Mouse (Mus musculus) stomach, embryonic 14.5 days (tissue): ENCODE data around the gene Kank2. TPM values are rescaled to one million over a fixed set of nuclear protein-coding genes. Genes with fewer than 3 reads are reported as not detected.
A peak's percentile ranks its signal among the peaks of the same experiment; 100 is the strongest.
"Not testable (repeated sequence)": the region's sequence is repeated elsewhere in the genome, so short reads cannot be mapped to it uniquely, and the experiment has no call there.

ENCODE experiments used
- ATAC-seq: fragments of 200-750 bp; cut with Nextera tagmentation; 2 replicates; pipeline ENCODE4 v1.8.0; 2017; ENCODE audit warnings: low read depth, moderate TSS enrichment; ENCODE audit not compliant: insufficient number of reproducible peaks, insufficient read depth, low FRiP score
- H3K27ac ChIP-seq: fragments of 300-500 bp; sonication (generic); 2 replicates; pipeline ENCODE4 v1.5.1; 2014; ENCODE audit warnings: mild to moderate bottlenecking, low read length, moderate library complexity, mixed read lengths
- H3K27me3 ChIP-seq: fragments of 300-500 bp; sonication (generic); 2 replicates; pipeline ENCODE4 v1.6.1; 2014; ENCODE audit warnings: low read length, control low read depth, mixed read lengths; ENCODE audit not compliant: control insufficient read depth, insufficient read depth
- H3K36me3 ChIP-seq: fragments of 300-500 bp; sonication (generic); 2 replicates; pipeline ENCODE4 v1.6.1; 2014; ENCODE audit warnings: mild to moderate bottlenecking, control low read depth, low read length, moderate library complexity, mixed read lengths; ENCODE audit not compliant: control insufficient read depth, insufficient read depth
- H3K4me1 ChIP-seq: fragments of 300-500 bp; sonication (generic); 2 replicates; pipeline ENCODE4 v1.6.1; 2014; ENCODE audit warnings: low read length, control low read depth, mixed read lengths; ENCODE audit not compliant: control insufficient read depth, insufficient read depth
- H3K4me2 ChIP-seq: fragments of 300-500 bp; sonication (generic); replicated peaks from 2 replicates; pipeline ENCODE4 v1.6.1; 2014; ENCODE audit warnings: low read depth, low read length, control low read depth
- H3K4me3 ChIP-seq: fragments of 300-500 bp; sonication (generic); 2 replicates; pipeline ENCODE4 v1.5.1; 2014; ENCODE audit warnings: low read depth, low read length, control low read depth
- H3K9ac ChIP-seq: fragments of 300-500 bp; sonication (generic); replicated peaks from 2 replicates; pipeline ENCODE4 v1.6.1; 2014; ENCODE audit warnings: low read depth, mild to moderate bottlenecking, control low read depth, low read length, moderate library complexity, mixed read lengths
- H3K9me3 ChIP-seq: fragments of 300-500 bp; sonication (generic); 2 replicates; pipeline ENCODE4 v1.6.1; 2016; ENCODE audit warnings: low read depth, low read length, control low read depth; ENCODE audit not compliant: control insufficient read depth
- WGBS: fragments of 180-500 bp; shearing (Covaris S2); extraction: QIAGEN DNeasy Blood & Tissue Kit; methylation state at CpG from one replicate; pipeline ENCODE4 v1.1.7; 2014; 5-methylcytosine and 5-hydroxymethylcytosine counted together
- polyA plus RNA-seq: library from polyadenylated mRNA; unstranded; fragments of >200 nt; fragmentation: Nextera tagmentation; extraction: Ambion mirVana; gene quantifications from 2 replicates; pipeline ENCODE4 v1.2.1, GENCODE M21; 2014

Gene Kank2
- polyA plus RNA-seq, 1 experiment from 2014 or later, result 10.3 TPM

DNA sequence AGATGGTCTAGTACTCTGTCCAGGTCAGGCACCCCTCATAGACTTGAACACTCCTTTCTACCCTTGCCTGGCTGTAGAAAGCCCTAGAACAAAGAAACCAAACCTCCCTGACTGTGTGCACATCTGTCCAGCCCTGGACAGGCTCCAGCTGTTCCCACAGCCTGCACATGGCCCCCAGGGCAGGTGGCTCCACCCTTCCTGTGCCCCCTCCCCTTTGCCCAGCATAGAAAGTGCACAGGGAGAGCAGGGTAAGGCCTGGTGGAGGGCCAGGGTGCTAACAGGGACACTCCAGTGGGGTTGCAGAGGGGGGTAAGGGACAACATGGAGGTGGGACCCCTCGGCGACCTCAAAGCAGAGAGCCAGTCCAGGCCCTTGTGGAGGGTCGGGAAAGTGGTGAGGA lies 2.3 kb downstream of the Kank2 start:
- Histone ChIP-seq H3K9ac (peak overlapping the region; percentile 26), H3K27ac (peak overlapping the region; percentile 91; the same call in 1 of the 2 replicates), H3K4me3 (peak overlapping the region; percentile 58), H3K9me3 (no peaks in the 10 kb centered on the region), H3K27me3 (no peaks in the 10 kb centered on the region), H3K4me1 (peaks cover 42% of the 10 kb centered on the region), H3K36me3 (peaks cover 40% of the 10 kb centered on the region), H3K4me2 (peak overlapping the region; percentile 57)
- ATAC-seq, result no peak
- WGBS, result 30% methylated on average over 3 of the region's 3 CpGs

DNA sequence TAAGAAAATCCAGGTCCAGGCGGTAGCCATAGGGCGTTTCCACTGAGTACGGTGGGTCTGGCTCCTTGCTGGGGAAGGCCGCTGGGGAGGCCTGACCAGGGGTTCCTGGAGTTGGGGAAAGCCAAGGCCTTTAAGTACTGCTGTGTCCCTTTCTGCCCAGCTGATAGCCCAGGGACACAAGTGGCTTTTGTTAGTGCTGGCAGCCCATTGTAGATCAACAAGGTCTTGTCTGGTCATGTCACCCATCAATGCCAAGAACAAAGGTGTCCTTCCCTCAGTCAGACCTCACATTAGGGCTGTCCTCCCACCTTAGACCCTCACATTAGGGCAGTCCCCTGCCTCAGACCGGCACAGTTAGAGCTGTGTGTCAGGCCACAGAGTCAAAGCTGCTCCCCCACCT lies 3.0 kb downstream of the Kank2 start:
- Histone ChIP-seq H3K27me3 (no peaks in the 10 kb centered on the region), H3K9ac (peak overlapping the region; percentile 26; the same call in 1 of the 2 replicates), H3K9me3 (no peaks in the 10 kb centered on the region), H3K4me1 (peaks cover 42% of the 10 kb centered on the region), H3K36me3 (peaks cover 34% of the 10 kb centered on the region), H3K4me3 (peak overlapping the region; percentile 58; the same call in 1 of the 2 replicates), H3K27ac (0 out of 2 replicates have a peak overlapping the region, but pooled peaks have one; percentile 91), H3K4me2 (peak overlapping the region; percentile 57)
- 74% methylated on average over 5 of the region's 5 CpGs for WGBS
- ATAC-seq, result no peak

DNA sequence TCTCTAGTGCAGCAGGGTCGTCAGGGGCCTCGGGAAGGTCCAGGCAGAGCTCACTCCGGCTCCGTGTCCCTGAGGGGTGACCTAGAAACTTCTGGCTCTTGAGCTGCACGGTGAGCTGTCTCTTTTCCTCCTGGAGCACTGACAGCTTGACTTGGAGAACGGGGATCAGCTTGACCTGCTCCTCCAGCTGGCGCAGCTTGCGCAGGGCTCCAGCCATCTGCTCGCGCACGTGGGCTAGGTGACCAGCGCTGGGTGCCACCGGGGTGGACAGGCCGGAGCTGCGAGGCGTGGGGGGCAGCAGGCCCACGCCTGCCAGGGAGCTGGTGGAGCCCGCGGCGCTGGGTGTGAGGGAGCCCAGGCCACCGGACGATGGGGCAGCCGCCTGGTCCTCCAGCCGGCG lies 3.6 kb downstream of the Kank2 start:
- Histone ChIP-seq H3K36me3 (peaks cover 39% of the 10 kb centered on the region), H3K4me1 (peaks cover 42% of the 10 kb centered on the region)

DNA sequence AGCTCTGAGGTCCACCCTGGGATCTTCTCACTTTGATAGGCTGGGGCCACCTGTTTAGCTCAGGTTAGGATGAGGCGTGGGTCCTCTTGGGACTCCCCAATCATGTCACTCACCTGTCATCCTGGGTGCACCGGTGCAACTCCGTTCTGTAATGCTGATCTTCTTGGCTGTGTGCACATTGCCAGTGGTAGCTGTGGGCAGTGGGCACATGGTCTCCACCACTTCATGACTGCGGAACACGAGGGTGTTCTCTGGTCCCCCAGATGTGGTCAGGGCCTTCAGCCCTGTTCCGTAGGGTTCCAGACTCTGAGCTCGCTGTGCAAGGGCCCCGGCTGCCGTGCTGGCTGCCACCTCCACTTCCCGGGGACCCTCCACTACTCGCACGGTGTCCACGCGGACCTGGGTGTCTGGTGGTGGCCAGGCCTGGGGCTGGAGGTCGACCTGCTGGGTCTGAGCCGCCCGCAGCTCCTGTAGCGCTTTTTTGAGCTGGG lies 4.2 kb downstream of the Kank2 start:
- Histone ChIP-seq H3K27me3 (no peaks in the 10 kb centered on the region), H3K4me2 (no peak overlapping the region), H3K9me3 (no peaks in the 10 kb centered on the region), H3K36me3 (peaks cover 41% of the 10 kb centered on the region), H3K4me3 (no peak overlapping the region), H3K9ac (no peak overlapping the region), H3K4me1 (peaks cover 42% of the 10 kb centered on the region), H3K27ac (no peak overlapping the region)
- ATAC-seq, result no peak
- 94% methylated on average over 18 of the region's 18 CpGs for WGBS

More for the DNA sequence above, 3.6 kb downstream of the Kank2 start:
- Histone ChIP-seq H3K27ac (no peak overlapping the region), H3K9me3 (no peaks in the 10 kb centered on the region), H3K9ac (no peak overlapping the region), H3K4me3 (no peak overlapping the region), H3K27me3 (no peaks in the 10 kb centered on the region), H3K4me2 (no peak overlapping the region)
- 89% methylated on average over 25 of the region's 25 CpGs for WGBS
- ATAC-seq, result no peak

DNA sequence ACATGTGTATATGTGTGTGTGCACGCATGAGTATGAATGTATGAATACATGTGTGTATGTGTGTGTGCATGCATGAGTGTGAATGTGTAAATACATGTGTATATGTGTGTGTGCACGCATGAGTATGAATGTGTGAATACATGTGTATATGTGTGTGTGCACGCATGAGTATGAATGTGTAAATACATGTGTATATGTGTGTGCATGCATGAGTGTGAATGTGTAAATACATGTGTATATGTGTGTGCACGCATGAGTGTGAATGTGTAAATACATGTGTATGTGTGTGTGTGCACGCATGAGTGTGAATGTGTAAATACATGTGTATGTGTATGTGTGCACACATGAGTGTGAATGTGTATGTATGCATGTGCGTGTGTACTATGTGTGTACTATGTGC lies 5.0 kb downstream of the Kank2 start:
- 96% methylated on average over 6 of the region's 6 CpGs for WGBS
- H3K4me3 ChIP-seq, H3K27ac ChIP-seq, H3K9ac ChIP-seq, H3K9me3 ChIP-seq, H3K27me3 ChIP-seq, H3K4me2 ChIP-seq, ATAC-seq: not testable (repeated sequence)
- Histone ChIP-seq H3K36me3 (peaks cover 49% of the 10 kb centered on the region), H3K4me1 (peaks cover 38% of the 10 kb centered on the region)

DNA sequence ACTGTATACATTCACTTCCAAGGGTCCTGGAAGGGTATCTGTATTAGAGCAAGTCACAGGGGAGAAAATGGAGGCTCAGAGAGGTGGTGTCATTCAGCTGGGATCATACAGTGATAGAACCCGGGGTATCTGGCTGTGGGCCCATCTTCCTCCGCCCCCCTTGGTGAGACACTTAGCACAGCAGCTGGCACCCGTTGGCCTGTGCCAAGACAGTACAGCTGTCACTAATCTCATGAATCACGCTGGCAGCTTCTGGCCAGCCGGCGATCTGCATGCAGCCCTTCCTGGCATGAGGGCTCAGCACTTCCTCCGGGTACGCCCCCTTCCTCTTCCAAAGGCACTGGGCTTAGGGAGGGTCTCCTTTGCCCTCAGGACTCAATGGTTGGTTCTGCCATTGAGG lies 5.9 kb downstream of the Kank2 start:
- 0 out of 2 replicates have a peak, but pooled peaks have one; percentile 10 for ATAC-seq
- no peaks in the 10 kb centered on the region for H3K27me3 ChIP-seq
- 46% methylated on average over 8 of the region's 8 CpGs for WGBS
- peak overlapping the region; percentile 28; the same call in 1 of the 2 replicates for H3K4me2 ChIP-seq
- H3K4me3 ChIP-seq, result no peak overlapping the region
- H3K36me3 ChIP-seq, result peaks cover 54% of the 10 kb centered on the region
- H3K27ac ChIP-seq, result no peak overlapping the region
- H3K9ac ChIP-seq, result no peak overlapping the region
- H3K9me3 ChIP-seq, result no peaks in the 10 kb centered on the region
- peaks cover 38% of the 10 kb centered on the region for H3K4me1 ChIP-seq

DNA sequence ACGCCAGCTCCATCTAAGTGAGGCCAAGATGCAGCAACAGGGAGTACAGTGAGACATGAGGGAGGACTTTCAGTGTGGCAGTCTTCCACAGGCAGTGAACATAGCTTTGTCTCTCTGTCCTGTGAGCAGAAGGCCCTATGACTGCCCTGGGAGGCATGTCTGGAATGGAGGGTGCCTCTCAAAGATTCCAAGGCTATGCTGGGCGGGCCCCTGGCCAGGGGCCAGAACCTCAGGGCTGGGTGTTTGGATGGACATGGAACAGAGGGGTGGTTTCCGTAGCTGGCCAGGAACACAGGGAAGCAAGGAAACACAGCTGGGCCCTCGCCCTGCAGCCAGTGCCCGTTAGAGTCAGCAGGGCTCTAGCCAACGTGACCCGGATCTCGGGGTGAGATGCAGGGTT lies 6.7 kb downstream of the Kank2 start:
- no peak for ATAC-seq
- Histone ChIP-seq H3K27me3 (no peaks in the 10 kb centered on the region), H3K9ac (no peak overlapping the region), H3K9me3 (no peaks in the 10 kb centered on the region), H3K4me3 (no peak overlapping the region), H3K27ac (no peak overlapping the region), H3K4me1 (peaks cover 34% of the 10 kb centered on the region), H3K36me3 (peaks cover 58% of the 10 kb centered on the region), H3K4me2 (0 out of 2 replicates have a peak overlapping the region, but pooled peaks have one; percentile 3)
- WGBS, result 68% methylated on average over 8 of the region's 8 CpGs

DNA sequence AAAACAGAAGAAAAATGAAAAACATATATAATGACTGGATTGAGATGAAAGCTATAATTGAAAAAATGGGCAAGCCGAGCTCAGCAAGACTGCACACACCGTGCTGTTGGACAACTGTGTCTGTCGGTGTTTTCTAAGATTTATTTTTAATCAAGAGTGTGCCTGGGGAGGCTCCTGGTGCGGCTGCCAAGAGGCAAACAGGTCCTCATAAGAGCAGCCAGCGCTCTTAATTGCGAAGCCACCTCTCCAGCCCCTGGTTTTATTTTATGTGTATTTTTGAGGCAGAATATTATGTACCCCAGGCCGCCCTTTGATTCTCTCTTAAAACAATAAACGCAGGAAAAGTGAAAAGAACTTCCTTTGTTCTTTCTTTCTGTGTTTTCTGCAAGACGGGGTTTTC lies 10.3 kb downstream of the Kank2 start:
- H3K4me3 ChIP-seq, result no peak overlapping the region
- peaks cover 17% of the 10 kb centered on the region for H3K4me1 ChIP-seq
- H3K36me3 ChIP-seq, result peaks cover 48% of the 10 kb centered on the region
- H3K27me3 ChIP-seq, result no peaks in the 10 kb centered on the region
- no peak overlapping the region for H3K4me2 ChIP-seq
- ATAC-seq, result no peak
- H3K9me3 ChIP-seq, result no peaks in the 10 kb centered on the region
- no peak overlapping the region for H3K27ac ChIP-seq
- no peak overlapping the region for H3K9ac ChIP-seq
- 76% methylated on average over 9 of the region's 9 CpGs for WGBS

DNA sequence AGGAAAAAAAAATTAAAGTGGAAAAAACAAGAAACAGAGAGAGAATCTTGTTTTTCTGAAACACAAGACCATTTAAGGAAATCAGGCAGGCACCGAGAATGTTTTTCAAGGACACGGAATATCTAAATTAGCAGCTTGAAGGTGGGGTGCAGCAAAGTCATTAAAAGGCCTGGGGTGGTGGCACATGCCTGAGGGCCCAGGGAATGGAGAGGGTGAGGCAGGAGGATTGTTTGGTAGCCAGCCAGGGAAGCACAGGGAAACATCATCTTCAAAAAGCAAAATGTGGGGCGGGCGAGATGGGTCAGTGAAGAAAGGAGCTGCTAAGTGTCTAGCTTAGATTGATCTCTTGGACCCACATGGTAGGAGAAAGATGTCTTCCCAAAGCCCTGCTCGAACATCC lies 10.9 kb downstream of the Kank2 start:
- ATAC-seq, result no peak

More for the DNA sequence above, 10.9 kb downstream of the Kank2 start:
- 74% methylated on average over 5 of the region's 5 CpGs for WGBS
- Histone ChIP-seq H3K27ac (no peak overlapping the region), H3K4me2 (no peak overlapping the region), H3K36me3 (peaks cover 44% of the 10 kb centered on the region), H3K9ac (no peak overlapping the region), H3K4me3 (no peak overlapping the region), H3K4me1 (peaks cover 11% of the 10 kb centered on the region), H3K27me3 (no peaks in the 10 kb centered on the region), H3K9me3 (no peaks in the 10 kb centered on the region)
